Mouse (Mus musculus) G1E (cell line): ENCODE measurements at regions not wholly inside any gene's neighbourhood (a gene's known extent, or its start where the extent isn't known, plus 50 kb on each side); places are given as distances from the start of the nearest gene placed in this dataset.

Source experiments
- CTCF ChIP-seq: IDR thresholded peaks from 2 replicates; pipeline ENCODE4 v1.5.1; 2012; ENCODE audit warnings: low read depth, low read length, inconsistent platforms, mixed read lengths
- GATA1 ChIP-seq: IDR thresholded peaks from 2 replicates; pipeline ENCODE4 v1.6.1; 2012; ENCODE audit warnings: borderline replicate concordance, low read length, inconsistent platforms, mixed read lengths
- TAL1 ChIP-seq: conservative IDR thresholded peaks from 2 replicates; pipeline ENCODE4 v1.6.1; 2012; ENCODE audit warnings: low read depth, low read length, inconsistent platforms, mixed read lengths

GRCm38 (mm10) chr13:102634236-102634957, 59.0 kb upstream of the Cd180 start:
- TF ChIP-seq CTCF (no peak), TAL1 (no peak), GATA1 (no peak)
